In genomic region chr4:57120563-57120962, GRCm38 (mm10) we compare ENCODE assay signal across 8 mouse cellular contexts. TPM values are rescaled to one million over a fixed set of nuclear protein-coding genes. Genes with fewer than 3 reads are reported as not detected.
DNase-seq lines count a peak whose midpoint lies in the region; ATAC-seq and TF ChIP-seq lines count a peak whose summit lies in the region.

No protein-coding gene starts in this region.

- peak; percentile 73 for ATAC-seq in common myeloid progenitor, adult 5-6 weeks (replicated peaks; ENCODE audit: low read depth, poor library complexity, severe bottlenecking)
- ATAC-seq in intestine, embryonic 15.5 days, result peak; percentile 43
- ATAC-seq in neutrophil, adult 5-6 weeks (ENCODE audit: extremely low read depth, insufficient number of reproducible peaks, low FRiP score, poor library complexity, severe bottlenecking), result 0 out of 2 replicates have a peak, but pooled peaks have one; percentile 26
- no peak for ATAC-seq in megakaryocyte-erythroid progenitor cell, adult 5-6 weeks (replicated peaks; ENCODE audit: low FRiP score, low TSS enrichment, poor library complexity, severe bottlenecking)

- H3K9ac ChIP-seq in intestine, embryonic 15.5 days, result no peak overlapping the region

- no peak overlapping the region for H3K27ac ChIP-seq in intestine, embryonic 15.5 days

- peak; percentile 20; the same call in 1 of the 2 replicates for TF ChIP-seq CTCF in lung, adult 2 months (IDR thresholded peaks at IDR 0.05; ENCODE audit: insufficient read depth, low read length)

- intact Hi-C loops in left cerebral cortex, postnatal 4 days (cut with DNase I), result no loop called here

- H3K4me2 ChIP-seq in intestine, embryonic 15.5 days (replicated peaks), result no peak overlapping the region

- DNase-seq in lung, adult 2 months, result no peak
- no peak for DNase-seq in lung, postnatal 14 days
- DNase-seq in left cerebral cortex, postnatal 4 days, result no peak
- DNase-seq in cerebellum, adult 11 months, result no peak

- TF ChIP-seq POLR2A in lung, adult 2 months (IDR thresholded peaks at IDR 0.05; ENCODE audit: borderline replicate concordance, extremely low read depth, low read depth, low read length), result no peak

- H3K36me3 ChIP-seq in intestine, embryonic 15.5 days, result no peaks in the 10 kb centered on the region

- WGBS in lung, adult 2 months, result 52% methylated on average over 2 of the region's 2 CpGs
- 47% methylated on average over 2 of the region's 2 CpGs for WGBS in intestine, embryonic 15.5 days

- no peaks in the 10 kb centered on the region; the same call in 1 of the 2 replicates for H3K4me1 ChIP-seq in lung, adult 2 months (ENCODE audit: control insufficient read depth, insufficient read depth, low read length)
- H3K4me1 ChIP-seq in intestine, embryonic 15.5 days (replicated peaks), result peaks cover 22% of the 10 kb centered on the region

- no peaks in the 10 kb centered on the region for H3K27me3 ChIP-seq in intestine, embryonic 15.5 days (replicated peaks)

- H3K9me3 ChIP-seq in intestine, embryonic 15.5 days, result no peaks in the 10 kb centered on the region

- H3K4me3 ChIP-seq in lung, adult 2 months (replicated peaks; ENCODE audit: extremely low read depth, low read depth, low read length), result no peak overlapping the region
- H3K4me3 ChIP-seq in intestine, embryonic 15.5 days (replicated peaks), result no peak overlapping the region

RNA-seq across cellular contexts. Expression of gene Epb41l4b, which starts 22.7 kb away (rescaled TPM):
- polyA plus RNA-seq in lung, adult 2 months (2012; rRNA removed), result 23.8 and 28.9 TPM in 2 replicates
- total RNA-seq in common myeloid progenitor, adult 5-6 weeks (2017), result 14.6 and 20.4 TPM in 2 replicates
- 22.2 and 23.4 TPM in 2 replicates for polyA plus RNA-seq in intestine, embryonic 15.5 days (2015; fragmentation: Nextera tagmentation; extraction: Ambion mirVana)
- total RNA-seq in neutrophil, adult 5-6 weeks (2017), result 0.49 and 3.1 TPM in 2 replicates
- 1 to 10 TPM; 6.3 to 8.4 TPM for total RNA-seq in left cerebral cortex, postnatal 4 days (2021)
- 1.6 and 3.5 TPM in 2 replicates for total RNA-seq in megakaryocyte-erythroid progenitor cell, adult 5-6 weeks (2014; fragmentation: Nextera tagmentation)
- total RNA-seq in megakaryocyte-erythroid progenitor cell, adult 5-6 weeks (2017), result 0.47 and 3.0 TPM in 2 replicates
